Mouse (Mus musculus) duodenum, adult 2 months (tissue): ENCODE results near the gene Gm10718. TPM values are rescaled to one million over a fixed set of nuclear protein-coding genes. Genes with fewer than 3 reads are reported as not detected.

ENCODE experiments used
- polyA plus RNA-seq: library from polyadenylated mRNA; depleted of rRNA; stranded (reverse); fragments of >200 nt; gene quantifications from 2 replicates; pipeline ENCODE4 v1.2.3, GENCODE M21; 2012; ENCODE audit warnings: low replicate concordance; rRNA removed

Gm10718 gene
- polyA plus RNA-seq = not detected in 2 replicates

DNA sequence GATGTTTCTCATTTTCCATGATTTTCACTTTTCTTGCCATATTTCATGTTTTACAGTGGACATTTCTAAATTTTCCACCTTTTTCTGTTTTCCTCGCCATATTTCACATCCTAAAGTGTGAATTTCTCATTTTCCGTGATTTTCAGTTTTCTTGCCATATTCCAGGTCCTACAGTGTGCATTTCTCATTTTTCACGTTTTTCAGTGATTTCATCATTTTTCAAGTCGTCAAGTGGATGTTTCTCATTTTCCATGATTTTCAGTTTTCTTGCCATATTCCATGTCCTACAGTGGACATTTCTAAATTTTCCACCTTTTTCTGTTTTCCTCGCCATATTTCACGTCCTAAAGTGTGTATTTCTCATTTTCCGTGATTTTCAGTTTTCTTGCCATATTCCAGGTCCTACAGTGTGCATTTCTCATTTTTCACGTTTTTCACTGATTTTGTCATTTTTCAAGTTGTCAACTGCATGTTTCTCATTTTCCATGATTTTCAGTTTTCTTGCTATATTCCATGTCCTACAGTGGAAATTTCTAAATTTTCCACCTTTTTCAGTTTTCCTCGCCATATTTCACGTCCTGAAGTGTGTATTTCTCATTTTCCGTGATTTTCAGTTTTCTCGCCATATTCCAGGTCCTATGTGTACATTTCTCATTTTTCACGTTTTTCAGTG lies at the start of gene Gm10718:
Gm10718 (plus strand) TSS at position 236 of the 673 bp plus-strand sequence.

DNA sequence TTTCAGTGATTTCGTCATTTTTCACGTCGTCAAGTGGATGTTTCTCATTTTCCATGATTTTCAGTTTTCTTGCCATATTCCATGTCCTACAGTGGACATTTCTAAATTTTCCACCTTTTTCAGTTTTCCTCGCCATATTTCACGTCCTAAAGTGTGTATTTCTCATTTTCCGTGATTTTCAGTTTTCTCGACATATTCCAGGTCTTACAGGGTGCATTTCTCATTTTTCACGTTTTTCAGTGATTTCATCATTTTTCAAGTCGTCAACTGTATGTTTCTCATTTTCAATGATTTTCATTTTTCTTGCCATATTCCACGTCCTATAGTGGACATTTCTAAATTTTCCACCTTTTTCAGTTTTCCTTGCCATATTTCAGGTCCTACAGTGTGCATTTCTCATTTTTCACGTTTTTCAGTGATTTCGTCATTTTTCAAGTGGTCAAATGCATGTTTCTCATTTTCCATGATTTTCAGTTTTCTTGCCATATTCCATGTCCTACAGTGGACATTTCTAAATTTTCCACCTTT lies 22.8 kb upstream of the Gm10718 start, which contains the start of gene Gm10722:
Gm10722 (plus strand) TSS at position 478 of the 528 bp plus-strand sequence.

DNA sequence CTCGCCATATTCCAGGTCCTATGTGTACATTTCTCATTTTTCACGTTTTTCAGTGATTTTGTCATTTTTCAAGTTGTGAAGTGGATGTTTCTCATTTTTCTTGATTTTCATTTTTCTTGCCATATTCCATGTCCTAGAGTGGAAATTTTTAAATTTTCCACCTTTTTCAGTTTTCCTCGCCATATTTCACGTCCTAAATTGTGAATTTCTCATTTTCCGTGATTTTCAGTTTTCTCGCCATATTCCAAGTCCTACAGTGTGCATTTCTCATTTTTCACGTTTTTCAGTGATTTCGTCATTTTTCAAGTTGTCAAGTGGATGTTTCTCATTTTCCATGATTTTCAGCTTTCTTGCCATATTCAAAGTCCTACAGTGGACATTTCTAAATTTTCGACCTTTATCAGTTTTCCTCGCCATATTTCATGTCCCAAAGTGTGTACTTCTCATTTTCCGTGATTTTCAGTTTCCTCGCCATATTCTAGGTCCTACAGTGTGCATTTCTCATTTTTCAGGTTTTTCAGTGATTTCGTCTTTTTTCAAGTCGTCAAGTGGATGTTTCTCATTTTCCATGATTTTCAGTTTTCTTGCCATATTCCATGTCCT lies 20.5 kb upstream of the Gm10718 start, which contains the start of gene Gm11168:
Gm11168 (plus strand) TSS at position 553 of the 603 bp plus-strand sequence.

DNA sequence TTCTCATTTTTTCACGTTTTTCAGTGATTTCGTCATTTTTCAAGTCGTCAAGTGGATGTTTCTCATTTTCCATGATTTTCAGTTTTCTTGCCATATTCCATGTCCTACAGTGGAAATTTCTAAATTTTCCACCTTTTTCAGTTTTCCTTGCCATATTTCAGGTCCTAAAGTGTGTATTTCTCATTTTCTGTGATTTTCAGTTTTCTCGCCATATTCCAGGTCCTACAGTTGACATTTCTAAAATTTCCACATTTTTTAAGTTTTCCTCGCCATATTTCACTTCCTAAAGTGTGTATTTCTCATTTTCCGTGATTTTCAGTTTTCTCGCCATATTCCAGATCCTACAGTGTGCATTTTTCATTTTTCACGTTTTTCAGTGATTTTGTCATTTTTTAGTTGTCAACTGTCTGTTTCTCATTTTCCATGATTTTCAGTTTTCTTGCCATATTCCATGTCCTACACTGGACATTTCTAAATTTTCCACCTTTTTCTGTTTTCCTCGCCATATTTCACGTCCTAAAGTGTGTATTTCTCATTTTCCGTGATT lies 10.5 kb upstream of the Gm10718 start, which contains the start of gene Gm10721:
Gm10721 (plus strand) TSS at position 408 of the 547 bp plus-strand sequence.

DNA sequence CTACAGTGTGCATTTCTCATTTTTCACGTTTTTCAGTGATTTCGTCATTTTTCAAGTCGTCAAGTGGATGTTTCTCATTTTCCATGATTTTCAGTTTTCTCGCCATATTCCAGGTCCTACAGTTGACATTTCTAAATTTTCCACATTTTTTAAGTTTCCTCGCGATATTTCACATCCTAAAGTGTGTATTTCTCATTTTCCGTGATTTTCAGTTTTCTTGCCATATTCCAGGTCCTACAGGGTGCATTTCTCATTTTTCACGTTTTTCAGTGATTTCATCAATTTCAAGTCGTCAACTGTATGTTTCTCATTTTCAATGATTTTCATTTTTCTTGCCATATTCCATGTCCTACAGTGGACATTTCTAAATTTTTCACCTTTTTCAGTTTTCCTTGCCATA lies 8.0 kb upstream of the Gm10718 start, which contains the start of gene Gm10720:
Gm10720 (plus strand) TSS at position 301 of the 400 bp plus-strand sequence.

DNA sequence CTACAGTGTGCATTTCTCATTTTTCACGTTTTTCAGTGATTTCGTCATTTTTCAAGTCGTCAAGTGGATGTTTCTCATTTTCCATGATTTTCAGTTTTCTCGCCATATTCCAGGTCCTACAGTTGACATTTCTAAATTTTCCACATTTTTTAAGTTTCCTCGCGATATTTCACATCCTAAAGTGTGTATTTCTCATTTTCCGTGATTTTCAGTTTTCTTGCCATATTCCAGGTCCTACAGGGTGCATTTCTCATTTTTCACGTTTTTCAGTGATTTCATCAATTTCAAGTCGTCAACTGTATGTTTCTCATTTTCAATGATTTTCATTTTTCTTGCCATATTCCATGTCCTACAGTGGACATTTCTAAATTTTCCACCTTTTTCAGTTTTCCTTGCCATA lies 6.2 kb upstream of the Gm10718 start, which contains the start of gene Gm10719:
Gm10719 (plus strand) TSS at position 301 of the 400 bp plus-strand sequence.

DNA sequence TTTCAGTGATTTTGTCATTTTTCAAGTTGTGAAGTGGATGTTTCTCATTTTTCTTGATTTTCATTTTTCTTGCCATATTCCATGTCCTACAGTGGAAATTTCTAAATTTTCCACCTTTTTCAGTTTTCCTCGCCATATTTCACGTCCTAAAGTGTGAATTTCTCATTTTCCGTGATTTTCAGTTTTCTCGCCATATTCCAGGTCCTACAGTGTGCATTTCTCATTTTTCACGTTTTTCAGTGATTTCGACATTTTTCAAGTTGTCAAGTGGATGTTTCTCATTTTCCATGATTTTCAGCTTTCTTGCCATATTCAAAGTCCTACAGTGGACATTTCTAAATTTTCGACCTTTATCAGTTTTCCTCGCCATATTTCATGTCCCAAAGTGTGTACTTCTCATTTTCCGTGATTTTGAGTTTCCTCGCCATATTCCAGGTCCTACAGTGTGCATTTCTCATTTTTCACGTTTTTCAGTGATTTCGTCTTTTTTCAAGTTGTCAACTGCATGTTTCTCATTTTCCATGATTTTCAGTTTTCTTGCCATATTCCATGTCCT lies 1.6 kb downstream of the Gm10718 start, which contains the start of gene Gm10717:
Gm10717 (plus strand) TSS at position 506 of the 556 bp plus-strand sequence.

DNA sequence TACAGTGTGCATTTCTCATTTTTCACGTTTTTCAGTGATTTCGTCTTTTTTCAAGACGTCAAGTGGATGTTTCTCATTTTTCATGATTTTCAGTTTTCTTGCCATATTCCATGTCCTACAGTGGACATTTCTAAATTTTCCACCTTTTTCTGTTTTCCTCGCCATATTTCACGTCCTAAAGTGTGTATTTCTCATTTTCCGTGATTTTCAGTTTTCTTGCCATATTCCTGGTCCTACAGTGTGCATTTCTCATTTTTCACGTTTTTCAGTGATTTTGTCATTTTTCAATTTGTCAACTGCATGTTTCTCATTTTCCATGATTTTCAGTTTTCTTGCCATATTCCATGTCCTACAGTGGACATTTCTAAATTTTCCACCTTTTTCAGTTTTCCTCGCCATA lies 11.0 kb downstream of the Gm10718 start, which contains the start of gene Gm17535:
Gm17535 (plus strand) TSS at position 301 of the 400 bp plus-strand sequence.

DNA sequence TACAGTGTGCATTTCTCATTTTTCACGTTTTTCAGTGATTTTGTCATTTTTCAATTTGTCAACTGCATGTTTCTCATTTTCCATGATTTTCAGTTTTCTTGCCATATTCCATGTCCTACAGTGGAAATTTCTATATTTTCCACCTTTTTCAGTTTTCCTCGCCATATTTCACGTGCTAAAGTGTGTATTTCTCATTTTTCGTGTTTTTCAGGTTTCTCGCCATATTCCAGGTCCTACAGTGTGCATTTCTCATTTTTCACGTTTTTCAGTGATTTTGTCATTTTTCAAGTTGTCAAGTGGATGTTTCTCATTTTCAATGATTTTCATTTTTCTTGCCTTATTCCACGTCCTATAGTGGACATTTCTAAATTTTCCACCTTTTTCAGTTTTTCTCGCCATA lies 13.2 kb downstream of the Gm10718 start, which contains the start of gene Gm10715:
Gm10715 (plus strand) TSS at position 301 of the 400 bp plus-strand sequence.

Other genes with a start within 250 kb of the Gm10718 start
- gene Gm10722, start 22.6 kb upstream of the Gm10718 start, polyA plus RNA-seq = not detected in 2 replicates
- gene Gm11168, start 20.2 kb upstream of the Gm10718 start, polyA plus RNA-seq = not detected in 2 replicates
- not detected in 2 replicates for gene Gm10721, start 10.4 kb upstream of the Gm10718 start, polyA plus RNA-seq
- not detected in 2 replicates for gene Gm10720, start 7.9 kb upstream of the Gm10718 start, polyA plus RNA-seq
- gene Gm10719, start 6.1 kb upstream of the Gm10718 start, polyA plus RNA-seq = not detected in 2 replicates
- gene Gm10717, start 1.9 kb downstream of the Gm10718 start, polyA plus RNA-seq = not detected in 2 replicates
- not detected in 2 replicates for gene Gm17535, start 11.1 kb downstream of the Gm10718 start, polyA plus RNA-seq
- not detected in 2 replicates for gene Gm10715, start 13.3 kb downstream of the Gm10718 start, polyA plus RNA-seq